Mouse (Mus musculus): ENCODE measurements around the gene Nnmt. TPM values are rescaled to one million over a fixed set of nuclear protein-coding genes. Genes with fewer than 3 reads are reported as not detected.

Gene Nnmt
- total RNA-seq, 1 experiment from 2014 or later, result not detected

DNA sequence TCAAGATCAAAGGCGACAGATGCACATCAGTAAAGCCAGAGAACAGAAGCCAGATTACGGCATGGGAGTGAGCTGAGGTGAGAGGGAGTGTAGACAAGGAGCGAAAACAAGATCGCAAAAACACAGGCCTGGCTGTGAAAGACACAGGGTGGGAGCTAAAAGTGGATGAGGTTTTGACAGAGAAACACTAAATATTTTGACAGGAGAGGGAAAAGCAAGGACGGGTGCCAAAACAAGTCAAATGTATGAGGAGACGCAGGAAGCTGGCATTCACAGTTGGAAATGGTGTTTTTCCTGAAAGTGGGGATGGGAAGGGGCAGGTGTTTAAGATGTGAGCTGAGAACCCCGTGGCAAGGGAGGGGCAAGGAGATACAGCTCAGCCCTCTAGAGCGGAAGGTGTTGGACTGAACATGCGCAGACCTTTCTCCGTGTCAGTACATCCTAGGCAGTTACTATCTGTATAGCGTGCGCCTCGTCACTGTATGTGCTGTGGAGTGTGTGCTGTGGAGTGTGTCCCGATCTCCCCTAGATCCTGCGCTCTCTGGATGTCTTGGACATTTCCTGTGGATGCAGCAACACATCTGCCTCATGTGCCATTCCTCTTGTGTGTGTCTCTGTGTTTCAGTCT, 33.3 kb upstream of the Nnmt start:
- ATAC-seq (replicated peaks; ENCODE audit: insufficient number of reproducible peaks, low FRiP score, low TSS enrichment, poor library complexity, severe bottlenecking), result no peak

GRCm38 (mm10) chr9:48637161-48637560, 32.2 kb upstream of the Nnmt start:
- ATAC-seq (replicated peaks; ENCODE audit: insufficient number of reproducible peaks, low FRiP score, low TSS enrichment, poor library complexity, severe bottlenecking), result no peak

DNA sequence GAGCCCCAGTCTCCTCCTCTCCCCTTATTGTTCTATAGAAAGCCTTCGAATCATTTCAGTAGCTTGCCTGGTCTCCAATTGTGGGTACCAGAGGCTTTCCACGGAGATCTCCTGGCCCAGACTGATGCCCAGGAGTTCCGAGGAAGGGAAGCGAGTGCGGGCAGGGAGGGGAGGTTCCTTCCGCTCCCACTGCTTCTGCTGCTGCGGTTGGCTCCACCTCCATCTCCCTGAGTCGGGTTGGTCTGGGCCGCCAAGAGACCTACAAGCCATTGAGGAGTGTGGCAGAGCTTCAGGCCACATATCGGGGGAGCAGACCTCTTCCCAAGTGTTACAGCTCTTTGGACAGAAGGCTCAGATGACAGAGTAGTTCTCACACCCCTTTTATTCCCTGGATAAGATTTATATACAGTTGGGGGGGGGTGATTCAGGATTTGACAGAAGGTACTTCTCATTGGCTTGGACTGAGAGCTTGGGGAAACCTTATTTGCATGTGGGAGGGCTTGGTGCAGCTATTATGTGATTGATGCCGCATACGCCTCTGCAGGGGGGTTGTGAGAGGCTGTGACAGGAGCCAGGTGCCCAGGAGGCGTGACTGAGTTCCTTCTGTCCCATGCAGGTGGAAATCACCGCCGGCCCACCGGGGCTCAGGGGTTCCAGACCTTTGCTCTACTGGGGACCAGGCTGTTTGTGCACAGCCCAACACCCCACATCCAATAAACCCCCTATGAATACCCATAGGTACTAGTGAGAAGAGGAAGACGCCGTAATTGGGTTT, 30.8 kb upstream of the Nnmt start:
- no peak for ATAC-seq (replicated peaks; ENCODE audit: insufficient number of reproducible peaks, low FRiP score, low TSS enrichment, poor library complexity, severe bottlenecking)

DNA sequence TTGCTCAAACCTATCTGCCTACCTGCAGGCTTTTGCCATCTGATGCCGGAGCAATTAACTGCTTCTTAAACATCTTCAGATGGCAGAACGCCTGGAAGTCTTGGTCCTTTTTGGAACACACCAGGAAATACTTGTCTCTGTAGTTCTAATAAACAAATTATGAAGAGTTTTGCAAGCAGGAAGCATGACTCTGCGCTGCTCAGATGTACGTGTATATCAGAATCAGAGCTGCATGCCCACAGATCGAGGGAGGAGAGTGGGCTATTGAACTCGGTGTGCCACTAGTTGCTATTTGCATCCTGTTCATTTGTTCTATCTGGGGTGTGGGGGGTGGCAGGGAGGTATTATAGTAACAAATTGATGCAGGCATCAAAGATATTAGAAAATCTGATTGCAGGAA, 28.2 kb upstream of the Nnmt start:
- ATAC-seq (replicated peaks; ENCODE audit: insufficient number of reproducible peaks, low FRiP score, low TSS enrichment, poor library complexity, severe bottlenecking), result no peak

- no peak for ATAC-seq (replicated peaks; ENCODE audit: insufficient number of reproducible peaks, low FRiP score, low TSS enrichment, poor library complexity, severe bottlenecking)
Measured at GRCm38 (mm10) chr9:48619268-48619667, 14.3 kb upstream of the Nnmt start.

- ATAC-seq (replicated peaks; ENCODE audit: insufficient number of reproducible peaks, low FRiP score, low TSS enrichment, poor library complexity, severe bottlenecking), result peak; percentile 56; the same call in 1 of the 2 replicates
Measured at GRCm38 (mm10) chr9:48618589-48618988, 13.6 kb upstream of the Nnmt start.

- ATAC-seq (replicated peaks; ENCODE audit: insufficient number of reproducible peaks, low FRiP score, low TSS enrichment, poor library complexity, severe bottlenecking), result no peak
Measured at GRCm38 (mm10) chr9:48618111-48618510, 13.2 kb upstream of the Nnmt start.

- no peak for ATAC-seq (replicated peaks; ENCODE audit: insufficient number of reproducible peaks, low FRiP score, low TSS enrichment, poor library complexity, severe bottlenecking)
Measured at GRCm38 (mm10) chr9:48617511-48618010, 12.6 kb upstream of the Nnmt start.

- ATAC-seq (replicated peaks; ENCODE audit: insufficient number of reproducible peaks, low FRiP score, low TSS enrichment, poor library complexity, severe bottlenecking), result no peak
Measured at GRCm38 (mm10) chr9:48613221-48613620, 8.3 kb upstream of the Nnmt start.

- ATAC-seq (replicated peaks; ENCODE audit: insufficient number of reproducible peaks, low FRiP score, low TSS enrichment, poor library complexity, severe bottlenecking), result no peak
Measured at GRCm38 (mm10) chr9:48612542-48612941, 7.6 kb upstream of the Nnmt start.

DNA sequence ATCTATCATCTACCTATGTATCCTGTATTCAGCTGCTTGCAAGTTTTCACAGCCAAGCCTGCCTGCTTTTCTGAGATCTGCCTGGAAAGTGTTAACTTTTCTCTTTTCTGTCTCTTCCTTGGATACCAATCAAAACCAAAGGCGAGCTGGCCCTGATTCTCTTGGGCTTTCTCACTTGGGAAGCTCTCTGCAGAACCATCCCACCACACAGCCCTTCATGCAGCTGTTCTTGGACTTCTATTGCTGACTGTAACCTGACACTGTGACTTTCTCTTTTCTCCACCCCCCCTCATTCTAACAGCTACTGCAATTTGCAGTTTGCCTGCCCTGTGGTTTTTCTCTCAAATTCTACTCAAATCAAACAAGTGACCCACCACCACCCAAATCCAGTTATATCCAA, 6.1 kb upstream of the Nnmt start:
- ATAC-seq (replicated peaks; ENCODE audit: insufficient number of reproducible peaks, low FRiP score, low TSS enrichment, poor library complexity, severe bottlenecking), result no peak

- ATAC-seq (replicated peaks; ENCODE audit: insufficient number of reproducible peaks, low FRiP score, low TSS enrichment, poor library complexity, severe bottlenecking), result 0 out of 2 replicates have a peak, but pooled peaks have one; percentile 31
Measured at GRCm38 (mm10) chr9:48609734-48610133, 4.8 kb upstream of the Nnmt start.

DNA sequence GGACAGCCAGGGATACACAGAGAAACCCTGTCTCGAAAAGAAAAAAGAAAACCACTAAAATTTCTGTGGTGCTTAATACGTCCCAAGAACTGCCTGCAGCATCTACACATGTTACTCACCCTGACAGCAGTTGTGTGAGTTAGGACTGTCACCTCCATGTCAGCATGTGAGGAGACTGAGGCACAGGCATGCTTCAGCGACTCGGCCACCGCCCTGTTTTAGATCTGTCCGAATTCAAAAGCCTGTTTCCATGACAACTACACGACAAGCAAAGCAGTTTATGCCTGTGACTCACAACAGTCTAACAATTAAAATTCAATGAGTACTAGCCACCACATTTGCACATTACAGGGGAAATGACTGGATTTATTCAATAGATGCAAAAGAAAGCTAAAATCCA, 2.5 kb upstream of the Nnmt start:
- ATAC-seq (replicated peaks; ENCODE audit: insufficient number of reproducible peaks, low FRiP score, low TSS enrichment, poor library complexity, severe bottlenecking), result no peak

DNA sequence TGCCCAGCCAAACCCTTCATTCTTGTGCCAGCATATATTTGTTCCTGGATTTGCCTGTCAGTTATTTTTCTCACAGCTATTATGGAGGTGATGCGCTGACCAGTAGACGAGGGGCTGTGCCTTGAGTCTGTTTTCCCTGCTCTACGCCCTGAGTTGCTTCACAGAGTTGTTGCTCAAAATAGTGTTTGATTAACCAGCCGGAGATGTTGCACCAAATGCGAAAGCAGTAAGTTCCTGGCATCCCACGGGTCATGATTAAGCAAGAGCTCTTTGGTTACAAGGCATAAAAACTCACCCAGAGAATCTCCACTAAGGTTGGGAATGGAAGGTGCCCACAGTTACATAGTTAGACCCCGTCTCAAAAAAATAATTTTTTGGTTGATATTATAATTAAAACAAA, 1.2 kb upstream of the Nnmt start:
- no peak for ATAC-seq (replicated peaks; ENCODE audit: insufficient number of reproducible peaks, low FRiP score, low TSS enrichment, poor library complexity, severe bottlenecking)

GRCm38 (mm10) chr9:48605697-48606096, 744 bp upstream of the Nnmt start:
- no peak for ATAC-seq (replicated peaks; ENCODE audit: insufficient number of reproducible peaks, low FRiP score, low TSS enrichment, poor library complexity, severe bottlenecking)

- no peak for ATAC-seq (replicated peaks; ENCODE audit: insufficient number of reproducible peaks, low FRiP score, low TSS enrichment, poor library complexity, severe bottlenecking)
Measured at GRCm38 (mm10) chr9:48604226-48604625, 727 bp downstream of the Nnmt start.

DNA sequence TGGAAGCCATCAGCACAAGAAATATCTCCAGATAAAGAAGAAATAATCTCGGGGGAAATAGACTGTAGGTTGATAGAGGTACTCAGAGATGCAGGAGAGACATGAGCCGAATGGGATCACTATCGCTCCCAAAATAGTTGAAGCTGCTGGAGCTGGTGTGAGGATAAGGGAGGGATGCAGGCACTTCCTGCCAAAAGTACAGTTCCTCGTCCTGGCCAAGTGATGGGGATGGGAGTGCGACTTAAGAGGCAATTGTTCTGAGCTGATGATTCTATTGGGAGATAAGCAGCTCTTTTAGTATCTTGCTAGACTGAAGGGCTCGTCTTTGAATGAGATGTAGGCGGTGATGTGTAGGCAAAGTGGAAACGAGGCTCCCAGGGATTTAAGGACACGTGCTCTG, 4.1 kb downstream of the Nnmt start:
- ATAC-seq (replicated peaks; ENCODE audit: insufficient number of reproducible peaks, low FRiP score, low TSS enrichment, poor library complexity, severe bottlenecking), result no peak

DNA sequence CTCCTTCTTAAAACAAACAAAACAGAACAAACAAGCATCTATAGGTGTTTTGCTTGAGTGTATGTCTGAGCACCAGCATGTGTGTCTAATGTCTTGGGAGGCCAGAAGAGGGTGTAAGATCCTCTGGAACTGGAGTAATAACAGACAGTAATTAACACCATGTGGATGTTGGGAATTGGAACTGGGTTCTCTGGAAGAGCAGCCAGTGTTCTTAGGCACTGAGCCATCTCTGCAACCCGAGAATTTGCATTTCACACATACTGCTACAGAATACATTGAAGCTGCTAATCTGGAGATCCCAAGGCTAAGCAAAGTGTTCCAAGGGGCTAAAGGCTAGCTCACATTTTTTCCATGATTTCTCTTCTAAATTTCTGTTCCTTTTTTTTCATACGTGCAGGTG, 4.9 kb downstream of the Nnmt start:
- ATAC-seq (replicated peaks; ENCODE audit: insufficient number of reproducible peaks, low FRiP score, low TSS enrichment, poor library complexity, severe bottlenecking), result no peak

- no peak for ATAC-seq (replicated peaks; ENCODE audit: insufficient number of reproducible peaks, low FRiP score, low TSS enrichment, poor library complexity, severe bottlenecking)
Measured at GRCm38 (mm10) chr9:48597494-48597893, 7.5 kb downstream of the Nnmt start.

DNA sequence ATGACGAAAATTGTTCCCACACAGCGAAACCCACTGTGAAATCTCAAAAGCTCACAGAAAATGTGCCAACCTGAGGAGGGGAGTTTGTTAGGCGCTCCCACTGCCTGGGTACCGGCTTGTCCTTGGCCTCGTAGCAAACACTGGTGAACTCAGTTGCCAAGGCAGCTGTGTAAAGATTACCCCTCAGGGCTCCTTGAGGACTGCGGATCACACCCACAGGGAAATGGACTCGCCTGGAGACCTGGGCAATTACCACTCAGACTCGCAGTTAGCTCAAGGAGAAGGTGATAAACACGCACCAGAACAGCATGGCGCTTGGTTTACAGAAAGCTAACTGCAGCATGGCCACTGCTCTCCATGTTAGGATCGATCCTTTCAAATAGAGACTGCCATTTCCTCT, 8.0 kb downstream of the Nnmt start:
- ATAC-seq (replicated peaks; ENCODE audit: insufficient number of reproducible peaks, low FRiP score, low TSS enrichment, poor library complexity, severe bottlenecking), result no peak
